Mouse (Mus musculus): ENCODE measurements at regions not wholly inside any gene's neighbourhood (a gene's known extent, or its start where the extent isn't known, plus 50 kb on each side); places are given as distances from the start of the nearest gene placed in this dataset.
A peak's percentile ranks its signal among the peaks of the same experiment; 100 is the strongest.
"Not testable (repeated sequence)": the region's sequence is repeated elsewhere in the genome, so short reads cannot be mapped to it uniquely, and the experiment has no call there.

- DNase-seq: no peak
Observed at GRCm38 (mm10) chr10:46629876-46630275, 1052.2 kb downstream of the Hace1 start.

- DNase-seq: no peak
Observed at GRCm38 (mm10) chr10:46663041-46663440, 1085.4 kb downstream of the Hace1 start.

GRCm38 (mm10) chr10:46689823-46690372 is 1112.3 kb downstream of the Hace1 start:
- DNase-seq: not testable (repeated sequence)

GRCm38 (mm10) chr10:46692661-46693060 is 1115.0 kb downstream of the Hace1 start:
- DNase-seq: no peak

- DNase-seq: peak; percentile 45 to 67
Observed at GRCm38 (mm10) chr10:46697363-46698246, 1120.0 kb downstream of the Hace1 start.

- peak; percentile 62 to 75 for DNase-seq
Observed at GRCm38 (mm10) chr10:46701221-46701620, 1123.6 kb downstream of the Hace1 start.

- not testable (repeated sequence) for DNase-seq
Observed at GRCm38 (mm10) chr10:46708022-46708421, 1130.4 kb downstream of the Hace1 start.

- no peak for DNase-seq
Observed at GRCm38 (mm10) chr10:46712690-46713089, 1135.1 kb downstream of the Hace1 start.

GRCm38 (mm10) chr10:46718349-46719087 is 1140.9 kb downstream of the Hace1 start:
- DNase-seq: no peak

- DNase-seq: no peak
Observed at GRCm38 (mm10) chr10:46719088-46719469, 1141.5 kb downstream of the Hace1 start.

GRCm38 (mm10) chr10:46723666-46724065 is 1146.0 kb downstream of the Hace1 start:
- no peak for DNase-seq

GRCm38 (mm10) chr10:46730601-46731000 is 1153.0 kb downstream of the Hace1 start:
- no peak for DNase-seq

- no peak for DNase-seq
Observed at GRCm38 (mm10) chr10:46733760-46734265, 1156.2 kb downstream of the Hace1 start.

- DNase-seq: no peak
Observed at GRCm38 (mm10) chr10:46741098-46741497, 1163.5 kb downstream of the Hace1 start.

GRCm38 (mm10) chr10:46742131-46742530 is 1164.5 kb downstream of the Hace1 start:
- no peak for DNase-seq

GRCm38 (mm10) chr10:46760923-46761322 is 1183.3 kb downstream of the Hace1 start:
- DNase-seq: no peak

GRCm38 (mm10) chr10:46778729-46779128 is 1201.1 kb downstream of the Hace1 start:
- no peak for DNase-seq

GRCm38 (mm10) chr10:46785723-46786122 is 1208.1 kb downstream of the Hace1 start:
- DNase-seq: not testable (repeated sequence)

GRCm38 (mm10) chr10:46814271-46814670 is 1236.6 kb downstream of the Hace1 start:
- no peak for DNase-seq

GRCm38 (mm10) chr10:46819133-46819532 is 1241.5 kb downstream of the Hace1 start:
- DNase-seq: no peak

- no peak for DNase-seq
Observed at GRCm38 (mm10) chr10:46819965-46820364, 1242.3 kb downstream of the Hace1 start.

GRCm38 (mm10) chr10:46823837-46824236 is 1246.2 kb downstream of the Hace1 start:
- peak in 1 of 2 experiments; percentile 18 for DNase-seq

- DNase-seq: no peak
Observed at GRCm38 (mm10) chr10:46826012-46826411, 1248.4 kb downstream of the Hace1 start.

Data from cerebellum, postnatal 14 days (tissue).